Mouse (Mus musculus): Measurements from ENCODE around the gene Golga5.

The Golga5 gene

GRCm38 (mm10) chr12:102468894-102469764, at the start of gene Golga5:
Gene Golga5 (plus strand): TSS chr12:102469135.
- DNase-seq: peak; percentile 99

- DNase-seq: no peak
Observed at GRCm38 (mm10) chr12:102419544-102419943, 49.4 kb upstream of the Golga5 start.

- no peak for DNase-seq
Observed at GRCm38 (mm10) chr12:102420168-102420890, 48.6 kb upstream of the Golga5 start.

- no peak for DNase-seq
Observed at GRCm38 (mm10) chr12:102422065-102422464, 46.9 kb upstream of the Golga5 start.

- DNase-seq: no peak
Observed at GRCm38 (mm10) chr12:102422623-102423320, 46.2 kb upstream of the Golga5 start.

- DNase-seq: no peak
Observed at GRCm38 (mm10) chr12:102423625-102424024, 45.3 kb upstream of the Golga5 start.

GRCm38 (mm10) chr12:102424456-102424855, 44.5 kb upstream of the Golga5 start:
- DNase-seq: no peak

GRCm38 (mm10) chr12:102425048-102425578, 43.8 kb upstream of the Golga5 start:
- DNase-seq: no peak

GRCm38 (mm10) chr12:102426285-102426684, 42.6 kb upstream of the Golga5 start:
- DNase-seq: no peak

- DNase-seq: no peak
Observed at GRCm38 (mm10) chr12:102429656-102430055, 39.3 kb upstream of the Golga5 start.

- DNase-seq: no peak
Observed at GRCm38 (mm10) chr12:102430228-102430627, 38.7 kb upstream of the Golga5 start.

GRCm38 (mm10) chr12:102432238-102432637, 36.7 kb upstream of the Golga5 start:
- DNase-seq: no peak

- no peak for DNase-seq
Observed at GRCm38 (mm10) chr12:102434107-102434506, 34.8 kb upstream of the Golga5 start.

GRCm38 (mm10) chr12:102436939-102437526, 31.9 kb upstream of the Golga5 start:
- no peak for DNase-seq

GRCm38 (mm10) chr12:102437952-102438351, 31.0 kb upstream of the Golga5 start:
- no peak for DNase-seq

- no peak for DNase-seq
Observed at GRCm38 (mm10) chr12:102438983-102439631, 29.8 kb upstream of the Golga5 start.

- peak; percentile 98 to 99 for DNase-seq
Observed at GRCm38 (mm10) chr12:102439632-102440023, 29.3 kb upstream of the Golga5 start, which contains the start of gene Lgmn. Gene Lgmn (minus strand): TSS chr12:102439813.

- DNase-seq: no peak
Observed at GRCm38 (mm10) chr12:102440551-102440950, 28.4 kb upstream of the Golga5 start.

- DNase-seq: no peak
Observed at GRCm38 (mm10) chr12:102441141-102441540, 27.8 kb upstream of the Golga5 start.

GRCm38 (mm10) chr12:102442639-102443038, 26.3 kb upstream of the Golga5 start:
- no peak for DNase-seq

- DNase-seq: no peak
Observed at GRCm38 (mm10) chr12:102443676-102444075, 25.3 kb upstream of the Golga5 start.

GRCm38 (mm10) chr12:102445436-102445835, 23.5 kb upstream of the Golga5 start:
- peak; percentile 39 to 40 for DNase-seq
